Mouse (Mus musculus): ENCODE data around the gene Syce2. TPM values are rescaled to one million over a fixed set of nuclear protein-coding genes. Genes with fewer than 3 reads are reported as not detected.
"Not testable (repeated sequence)": the region's sequence is repeated elsewhere in the genome, so short reads cannot be mapped to it uniquely, and the experiment has no call there.

The Syce2 gene
- polyA plus RNA-seq, 1 experiment from 2014 or later = 94.8 TPM

GRCm38 (mm10) chr8:84902920-84903661 is 31.2 kb downstream of the Syce2 start:
- ATAC-seq (ENCODE audit: insufficient read depth) = peak; percentile 87
- H3K27me3 ChIP-seq (ENCODE audit: insufficient read depth, low read length) = no peaks in the 10 kb centered on the region
- TF ChIP-seq CTCF (IDR thresholded peaks at IDR 0.05; ENCODE audit: low read depth) = peak; percentile 84

GRCm38 (mm10) chr8:84904351-84904750 is 32.4 kb downstream of the Syce2 start:
- 88% methylated on average over 7 of the region's 7 CpGs for WGBS
- Histone ChIP-seq H3K9ac (no peak overlapping the region), H3K9me3 (ENCODE audit: low read depth, low read length) (no peaks in the 10 kb centered on the region), H3K4me2 (0 out of 2 replicates have a peak overlapping the region, but pooled peaks have one; percentile 10), H3K4me3 (ENCODE audit: low read depth, low read length) (no peak overlapping the region), H3K4me1 (ENCODE audit: insufficient read depth) (0 out of 2 replicates have a peak, but pooled peaks cover 1% of the 10 kb centered on the region), H3K27me3 (ENCODE audit: insufficient read depth, low read length) (peaks cover 2% of the 10 kb centered on the region), H3K27ac (ENCODE audit: low read depth) (no peak overlapping the region), H3K36me3 (ENCODE audit: insufficient read depth) (no peaks in the 10 kb centered on the region)
- no peak for ATAC-seq (ENCODE audit: insufficient read depth)
- no peak for DNase-seq
- no peak for TF ChIP-seq CTCF (IDR thresholded peaks at IDR 0.05; ENCODE audit: low read depth)

More at GRCm38 (mm10) chr8:84902920-84903661, 31.2 kb downstream of the Syce2 start:
- H3K9ac ChIP-seq = peak overlapping the region; percentile 83
- no peaks in the 10 kb centered on the region for H3K4me1 ChIP-seq (ENCODE audit: insufficient read depth)
- H3K9me3 ChIP-seq (ENCODE audit: low read depth, low read length) = no peaks in the 10 kb centered on the region
- WGBS = under 1% methylated on average over 67 of the region's 68 CpGs
- H3K4me3 ChIP-seq (ENCODE audit: low read depth, low read length) = peak overlapping the region; percentile 67
- H3K36me3 ChIP-seq (ENCODE audit: insufficient read depth) = no peaks in the 10 kb centered on the region
- H3K27ac ChIP-seq (ENCODE audit: low read depth) = peak overlapping the region; percentile 86
- peak overlapping the region; percentile 98 for H3K4me2 ChIP-seq
- DNase-seq = peak; percentile 96

GRCm38 (mm10) chr8:84907037-84907436 is 35.1 kb downstream of the Syce2 start:
- 0 out of 2 replicates have a peak, but pooled peaks cover 6% of the 10 kb centered on the region for H3K4me1 ChIP-seq (ENCODE audit: insufficient read depth)
- DNase-seq (no peak), ATAC-seq (ENCODE audit: insufficient read depth) (no peak)
- H3K9me3 ChIP-seq (ENCODE audit: low read depth, low read length) = no peaks in the 10 kb centered on the region
- H3K4me2 ChIP-seq = no peak overlapping the region
- 90% methylated on average over 9 of the region's 9 CpGs for WGBS
- no peak overlapping the region for H3K4me3 ChIP-seq (ENCODE audit: low read depth, low read length)
- H3K27ac ChIP-seq (ENCODE audit: low read depth) = no peak overlapping the region
- no peak overlapping the region for H3K9ac ChIP-seq
- H3K27me3 ChIP-seq (ENCODE audit: insufficient read depth, low read length) = peaks cover 17% of the 10 kb centered on the region
- no peak for TF ChIP-seq CTCF (IDR thresholded peaks at IDR 0.05; ENCODE audit: low read depth)
- H3K36me3 ChIP-seq (ENCODE audit: insufficient read depth) = no peaks in the 10 kb centered on the region

- no peaks in the 10 kb centered on the region for H3K36me3 ChIP-seq (ENCODE audit: insufficient read depth)
- H3K27me3 ChIP-seq (ENCODE audit: insufficient read depth, low read length) = peaks cover 21% of the 10 kb centered on the region
- DNase-seq (no peak), ATAC-seq (ENCODE audit: insufficient read depth) (no peak)
- no peak overlapping the region for H3K27ac ChIP-seq (ENCODE audit: low read depth)
- H3K4me3 ChIP-seq (ENCODE audit: low read depth, low read length) = no peak overlapping the region
- H3K9me3 ChIP-seq (ENCODE audit: low read depth, low read length) = no peaks in the 10 kb centered on the region
- 0 out of 2 replicates have a peak, but pooled peaks cover 6% of the 10 kb centered on the region for H3K4me1 ChIP-seq (ENCODE audit: insufficient read depth)
- TF ChIP-seq CTCF (IDR thresholded peaks at IDR 0.05; ENCODE audit: low read depth) = no peak
- H3K9ac ChIP-seq = no peak overlapping the region
- no peak overlapping the region for H3K4me2 ChIP-seq
- WGBS = 73% methylated on average over 8 of the region's 8 CpGs
Observed at GRCm38 (mm10) chr8:84907493-84907892, 35.6 kb downstream of the Syce2 start.

GRCm38 (mm10) chr8:84907979-84908378 is 36.1 kb downstream of the Syce2 start:
- not testable (repeated sequence) for H3K9me3 ChIP-seq (ENCODE audit: low read depth, low read length); H3K36me3 ChIP-seq (ENCODE audit: insufficient read depth); H3K4me1 ChIP-seq (ENCODE audit: insufficient read depth); DNase-seq; ATAC-seq (ENCODE audit: insufficient read depth)
- peaks cover 26% of the 10 kb centered on the region for H3K27me3 ChIP-seq (ENCODE audit: insufficient read depth, low read length)
- H3K4me2 ChIP-seq = peak overlapping the region; percentile 93
- H3K4me3 ChIP-seq (ENCODE audit: low read depth, low read length) = peak overlapping the region; percentile 58
- 33% methylated on average over 6 of the region's 7 CpGs for WGBS
- H3K27ac ChIP-seq (ENCODE audit: low read depth) = 0 out of 2 replicates have a peak overlapping the region, but pooled peaks have one; percentile 30
- H3K9ac ChIP-seq = peak overlapping the region; percentile 34; the same call in 1 of the 2 replicates

GRCm38 (mm10) chr8:84908421-84909161 is 36.7 kb downstream of the Syce2 start, which contains the start of gene Dnase2a:
Gene Dnase2a (plus strand): TSS chr8:84908560.
- H3K4me3 ChIP-seq (ENCODE audit: low read depth, low read length) = peak within 1 kb of the TSS; percentile 58
- under 1% methylated on average over 45 of the region's 45 CpGs for WGBS
- TF ChIP-seq CTCF (IDR thresholded peaks at IDR 0.05; ENCODE audit: low read depth) = no peak
- no peaks in the 10 kb centered on the region for H3K9me3 ChIP-seq (ENCODE audit: low read depth, low read length)
- peak; percentile 97 for DNase-seq
- H3K4me1 ChIP-seq (ENCODE audit: insufficient read depth) = 0 out of 2 replicates have a peak, but pooled peaks cover 6% of the 10 kb centered on the region
- H3K27me3 ChIP-seq (ENCODE audit: insufficient read depth, low read length) = peaks cover 32% of the 10 kb centered on the region
- peak; percentile 94 for ATAC-seq (ENCODE audit: insufficient read depth)
- peak within 1 kb of the TSS; percentile 69 for H3K9ac ChIP-seq
- no peaks in the 10 kb centered on the region for H3K36me3 ChIP-seq (ENCODE audit: insufficient read depth)
- peak within 1 kb of the TSS; percentile 93 for H3K4me2 ChIP-seq
- 0 out of 2 replicates have a peak within 1 kb of the TSS, but pooled peaks have one; percentile 30 for H3K27ac ChIP-seq (ENCODE audit: low read depth)
